Mouse (Mus musculus) cortical plate, adult 2 months (tissue): Measurements from ENCODE around the gene Ccdc82.

Experiments used
- CTCF ChIP-seq: fragments of 200-500 bp; IDR thresholded peaks from 2 replicates; pipeline ENCODE4 v1.5.1; 2011; ENCODE audit warnings: mild to moderate bottlenecking, control low read depth, low read length; ENCODE audit not compliant: insufficient read depth; ENCODE audit errors: extremely low read depth
- POLR2A ChIP-seq: fragments of 200-500 bp; IDR thresholded peaks from 2 replicates; pipeline ENCODE4 v1.6.1; 2011; ENCODE audit warnings: mild to moderate bottlenecking, low read length, control low read depth; ENCODE audit not compliant: insufficient read depth; ENCODE audit errors: extremely low read depth

- TF ChIP-seq POLR2A: no peak
- TF ChIP-seq CTCF: no peak
Observed at GRCm38 (mm10) chr9:13230553-13230952, 16.2 kb upstream of the Ccdc82 start.
